Mouse (Mus musculus): ENCODE measurements at regions not wholly inside any gene's neighbourhood (a gene's known extent, or its start where the extent isn't known, plus 50 kb on each side); places are given as distances from the start of the nearest gene placed in this dataset.
A peak's percentile ranks its signal among the peaks of the same experiment; 100 is the strongest.

- Histone ChIP-seq H3K27ac (ENCODE audit: low read length) (no peak overlapping the region; the same call in 1 of the 2 replicates), H3K9me3 (replicated peaks; ENCODE audit: control insufficient read depth, low read length) (no peaks in the 10 kb centered on the region), H3K4me1 (ENCODE audit: control insufficient read depth, insufficient read depth, low read length) (peaks cover 4% of the 10 kb centered on the region; the same call in 1 of the 2 replicates), H3K36me3 (ENCODE audit: control insufficient read depth, insufficient read depth, low read length) (no peaks in the 10 kb centered on the region), H3K9ac (ENCODE audit: low read length) (no peak overlapping the region), H3K27me3 (ENCODE audit: control insufficient read depth, insufficient read depth, low read length) (no peaks in the 10 kb centered on the region), H3K4me2 (ENCODE audit: low read depth, low read length) (no peak overlapping the region), H3K4me3 (replicated peaks; ENCODE audit: low read length) (no peak overlapping the region)
- WGBS: 81% methylated on average over 4 of the region's 4 CpGs
- no peak for ATAC-seq (ENCODE audit: insufficient read depth, low FRiP score)
Observed at GRCm38 (mm10) chr3:19430159-19430558, 198.3 kb downstream of the 1700064H15Rik start.

- peaks cover 4% of the 10 kb centered on the region; the same call in 1 of the 2 replicates for H3K4me1 ChIP-seq (ENCODE audit: control insufficient read depth, insufficient read depth, low read length)
- H3K4me3 ChIP-seq (replicated peaks; ENCODE audit: low read length): no peak overlapping the region
- WGBS: 59% methylated on average over 6 of the region's 6 CpGs
- H3K27me3 ChIP-seq (ENCODE audit: control insufficient read depth, insufficient read depth, low read length): no peaks in the 10 kb centered on the region
- no peaks in the 10 kb centered on the region for H3K9me3 ChIP-seq (replicated peaks; ENCODE audit: control insufficient read depth, low read length)
- H3K36me3 ChIP-seq (ENCODE audit: control insufficient read depth, insufficient read depth, low read length): no peaks in the 10 kb centered on the region
- ATAC-seq (ENCODE audit: insufficient read depth, low FRiP score): no peak
- H3K27ac ChIP-seq (ENCODE audit: low read length): peak overlapping the region; percentile 38
- no peak overlapping the region for H3K4me2 ChIP-seq (ENCODE audit: low read depth, low read length)
- no peak overlapping the region for H3K9ac ChIP-seq (ENCODE audit: low read length)
Observed at GRCm38 (mm10) chr3:19429422-19430076, 198.9 kb downstream of the 1700064H15Rik start.

GRCm38 (mm10) chr3:19429010-19429409 lies 199.5 kb downstream of the 1700064H15Rik start:
- no peak overlapping the region for H3K4me3 ChIP-seq (replicated peaks; ENCODE audit: low read length)
- no peaks in the 10 kb centered on the region for H3K9me3 ChIP-seq (replicated peaks; ENCODE audit: control insufficient read depth, low read length)
- no peak overlapping the region for H3K4me2 ChIP-seq (ENCODE audit: low read depth, low read length)
- H3K36me3 ChIP-seq (ENCODE audit: control insufficient read depth, insufficient read depth, low read length): no peaks in the 10 kb centered on the region
- no peak for ATAC-seq (ENCODE audit: insufficient read depth, low FRiP score)
- H3K27ac ChIP-seq (ENCODE audit: low read length): peak overlapping the region; percentile 38; the same call in 1 of the 2 replicates
- H3K4me1 ChIP-seq (ENCODE audit: control insufficient read depth, insufficient read depth, low read length): peaks cover 4% of the 10 kb centered on the region; the same call in 1 of the 2 replicates
- H3K27me3 ChIP-seq (ENCODE audit: control insufficient read depth, insufficient read depth, low read length): no peaks in the 10 kb centered on the region
- H3K9ac ChIP-seq (ENCODE audit: low read length): no peak overlapping the region

- 43% methylated on average over 1 of the region's 1 CpGs for WGBS
- Histone ChIP-seq H3K4me1 (ENCODE audit: control insufficient read depth, insufficient read depth, low read length) (peaks cover 4% of the 10 kb centered on the region; the same call in 1 of the 2 replicates), H3K27ac (ENCODE audit: low read length) (no peak overlapping the region), H3K27me3 (ENCODE audit: control insufficient read depth, insufficient read depth, low read length) (no peaks in the 10 kb centered on the region), H3K36me3 (ENCODE audit: control insufficient read depth, insufficient read depth, low read length) (no peaks in the 10 kb centered on the region), H3K9ac (ENCODE audit: low read length) (no peak overlapping the region), H3K4me3 (replicated peaks; ENCODE audit: low read length) (no peak overlapping the region), H3K9me3 (replicated peaks; ENCODE audit: control insufficient read depth, low read length) (no peaks in the 10 kb centered on the region), H3K4me2 (ENCODE audit: low read depth, low read length) (no peak overlapping the region)
- ATAC-seq (ENCODE audit: insufficient read depth, low FRiP score): 0 out of 2 replicates have a peak, but pooled peaks have one; percentile 60
Observed at GRCm38 (mm10) chr3:19426130-19426556, 202.3 kb downstream of the 1700064H15Rik start.

GRCm38 (mm10) chr3:19425322-19425721 lies 203.2 kb downstream of the 1700064H15Rik start:
- no peak for ATAC-seq (ENCODE audit: insufficient read depth, low FRiP score)
- no peak overlapping the region for H3K4me3 ChIP-seq (replicated peaks; ENCODE audit: low read length)
- H3K4me1 ChIP-seq (ENCODE audit: control insufficient read depth, insufficient read depth, low read length): peaks cover 4% of the 10 kb centered on the region; the same call in 1 of the 2 replicates
- no peaks in the 10 kb centered on the region for H3K27me3 ChIP-seq (ENCODE audit: control insufficient read depth, insufficient read depth, low read length)
- no peaks in the 10 kb centered on the region for H3K36me3 ChIP-seq (ENCODE audit: control insufficient read depth, insufficient read depth, low read length)
- no peak overlapping the region for H3K9ac ChIP-seq (ENCODE audit: low read length)
- 76% methylated on average over 1 of the region's 1 CpGs for WGBS
- no peak overlapping the region for H3K27ac ChIP-seq (ENCODE audit: low read length)
- no peaks in the 10 kb centered on the region for H3K9me3 ChIP-seq (replicated peaks; ENCODE audit: control insufficient read depth, low read length)
- no peak overlapping the region for H3K4me2 ChIP-seq (ENCODE audit: low read depth, low read length)

- Histone ChIP-seq H3K27ac (ENCODE audit: low read length) (no peak overlapping the region), H3K4me2 (ENCODE audit: low read depth, low read length) (no peak overlapping the region), H3K36me3 (ENCODE audit: control insufficient read depth, insufficient read depth, low read length) (no peaks in the 10 kb centered on the region), H3K9ac (ENCODE audit: low read length) (no peak overlapping the region), H3K27me3 (ENCODE audit: control insufficient read depth, insufficient read depth, low read length) (no peaks in the 10 kb centered on the region), H3K4me1 (ENCODE audit: control insufficient read depth, insufficient read depth, low read length) (peaks cover 4% of the 10 kb centered on the region; the same call in 1 of the 2 replicates), H3K9me3 (replicated peaks; ENCODE audit: control insufficient read depth, low read length) (no peaks in the 10 kb centered on the region), H3K4me3 (replicated peaks; ENCODE audit: low read length) (no peak overlapping the region)
- no peak for ATAC-seq (ENCODE audit: insufficient read depth, low FRiP score)
Observed at GRCm38 (mm10) chr3:19424384-19424783, 204.1 kb downstream of the 1700064H15Rik start.

- H3K9me3 ChIP-seq (replicated peaks; ENCODE audit: control insufficient read depth, low read length): no peaks in the 10 kb centered on the region
- H3K4me3 ChIP-seq (replicated peaks; ENCODE audit: low read length): no peak overlapping the region
- ATAC-seq (ENCODE audit: insufficient read depth, low FRiP score): no peak
- H3K36me3 ChIP-seq (ENCODE audit: control insufficient read depth, insufficient read depth, low read length): no peaks in the 10 kb centered on the region
- H3K27me3 ChIP-seq (ENCODE audit: control insufficient read depth, insufficient read depth, low read length): no peaks in the 10 kb centered on the region
- no peak overlapping the region for H3K4me2 ChIP-seq (ENCODE audit: low read depth, low read length)
- no peak overlapping the region for H3K27ac ChIP-seq (ENCODE audit: low read length)
- 87% methylated on average over 1 of the region's 1 CpGs for WGBS
- H3K9ac ChIP-seq (ENCODE audit: low read length): no peak overlapping the region
- H3K4me1 ChIP-seq (ENCODE audit: control insufficient read depth, insufficient read depth, low read length): peaks cover 4% of the 10 kb centered on the region; the same call in 1 of the 2 replicates
Observed at GRCm38 (mm10) chr3:19421430-19421944, 207.0 kb downstream of the 1700064H15Rik start.

GRCm38 (mm10) chr3:19420912-19421311 lies 207.6 kb downstream of the 1700064H15Rik start:
- WGBS: 88% methylated on average over 5 of the region's 5 CpGs

GRCm38 (mm10) chr3:19410938-19411515 lies 217.4 kb downstream of the 1700064H15Rik start:
- no peak for ATAC-seq (ENCODE audit: insufficient read depth, low FRiP score)
- no peak overlapping the region for H3K4me3 ChIP-seq (replicated peaks; ENCODE audit: low read length)
- H3K27me3 ChIP-seq (ENCODE audit: control insufficient read depth, insufficient read depth, low read length): no peaks in the 10 kb centered on the region
- no peak overlapping the region for H3K9ac ChIP-seq (ENCODE audit: low read length)
- H3K4me1 ChIP-seq (ENCODE audit: control insufficient read depth, insufficient read depth, low read length): no peaks in the 10 kb centered on the region
- no peaks in the 10 kb centered on the region for H3K36me3 ChIP-seq (ENCODE audit: control insufficient read depth, insufficient read depth, low read length)
- no peak overlapping the region for H3K27ac ChIP-seq (ENCODE audit: low read length)
- WGBS: 29% methylated on average over 3 of the region's 3 CpGs
- no peak overlapping the region for H3K4me2 ChIP-seq (ENCODE audit: low read depth, low read length)
- H3K9me3 ChIP-seq (replicated peaks; ENCODE audit: control insufficient read depth, low read length): no peaks in the 10 kb centered on the region

More at GRCm38 (mm10) chr3:19420912-19421311, 207.6 kb downstream of the 1700064H15Rik start:
- Histone ChIP-seq H3K4me2 (ENCODE audit: low read depth, low read length) (no peak overlapping the region), H3K36me3 (ENCODE audit: control insufficient read depth, insufficient read depth, low read length) (no peaks in the 10 kb centered on the region), H3K27me3 (ENCODE audit: control insufficient read depth, insufficient read depth, low read length) (no peaks in the 10 kb centered on the region), H3K27ac (ENCODE audit: low read length) (no peak overlapping the region), H3K4me3 (replicated peaks; ENCODE audit: low read length) (no peak overlapping the region), H3K9ac (ENCODE audit: low read length) (no peak overlapping the region), H3K9me3 (replicated peaks; ENCODE audit: control insufficient read depth, low read length) (no peaks in the 10 kb centered on the region), H3K4me1 (ENCODE audit: control insufficient read depth, insufficient read depth, low read length) (no peaks in the 10 kb centered on the region)
- no peak for ATAC-seq (ENCODE audit: insufficient read depth, low FRiP score)
